Mouse (Mus musculus) yolk sac, embryonic 10.5 days (tissue): ENCODE measurements around the gene Bptf.
"Not testable (repeated sequence)": the region's sequence is repeated elsewhere in the genome, so short reads cannot be mapped to it uniquely, and the experiment has no call there.

Source experiments
- DNase-seq: peaks from one replicate; pipeline ENCODE4 v3.0.0-alpha.2; 2017; ENCODE audit warnings: low spot score

The Bptf gene

GRCm38 (mm10) chr11:107113881-107114557, 17.9 kb downstream of the Bptf start:
- no peak for DNase-seq

- peak; percentile 36 for DNase-seq
Measured at GRCm38 (mm10) chr11:107113112-107113511, 18.8 kb downstream of the Bptf start.

GRCm38 (mm10) chr11:107109669-107110068, 22.3 kb downstream of the Bptf start:
- DNase-seq: no peak

- DNase-seq: no peak
Measured at GRCm38 (mm10) chr11:107108892-107109291, 23.0 kb downstream of the Bptf start.

- DNase-seq: no peak
Measured at GRCm38 (mm10) chr11:107107725-107108078, 24.2 kb downstream of the Bptf start.

- no peak for DNase-seq
Measured at GRCm38 (mm10) chr11:107106978-107107724, 24.8 kb downstream of the Bptf start.

- DNase-seq: no peak
Measured at GRCm38 (mm10) chr11:107106461-107106860, 25.5 kb downstream of the Bptf start.

GRCm38 (mm10) chr11:107105227-107105626, 26.7 kb downstream of the Bptf start:
- DNase-seq: peak; percentile 43

- DNase-seq: no peak
Measured at GRCm38 (mm10) chr11:107103736-107104135, 28.2 kb downstream of the Bptf start.

- no peak for DNase-seq
Measured at GRCm38 (mm10) chr11:107103224-107103589, 28.7 kb downstream of the Bptf start.

- DNase-seq: no peak
Measured at GRCm38 (mm10) chr11:107102465-107103223, 29.3 kb downstream of the Bptf start.

- DNase-seq: no peak
Measured at GRCm38 (mm10) chr11:107096973-107097372, 35.0 kb downstream of the Bptf start.

- no peak for DNase-seq
Measured at GRCm38 (mm10) chr11:107093871-107094270, 38.1 kb downstream of the Bptf start.

GRCm38 (mm10) chr11:107092637-107093036, 39.3 kb downstream of the Bptf start:
- DNase-seq: no peak

- DNase-seq: no peak
Measured at GRCm38 (mm10) chr11:107085866-107086265, 46.1 kb downstream of the Bptf start.

GRCm38 (mm10) chr11:107083480-107083879, 48.4 kb downstream of the Bptf start:
- no peak for DNase-seq

GRCm38 (mm10) chr11:107065216-107065785, 66.6 kb downstream of the Bptf start:
- DNase-seq: no peak

- DNase-seq: no peak
Measured at GRCm38 (mm10) chr11:107064590-107064989, 67.3 kb downstream of the Bptf start.

- DNase-seq: no peak
Measured at GRCm38 (mm10) chr11:107063067-107063466, 68.9 kb downstream of the Bptf start.

GRCm38 (mm10) chr11:107060941-107061340, 71.0 kb downstream of the Bptf start:
- no peak for DNase-seq

- DNase-seq: not testable (repeated sequence)
Measured at GRCm38 (mm10) chr11:107059634-107060033, 72.3 kb downstream of the Bptf start.

- no peak for DNase-seq
Measured at GRCm38 (mm10) chr11:107057391-107057790, 74.5 kb downstream of the Bptf start.

- DNase-seq: peak; percentile 62
Measured at GRCm38 (mm10) chr11:107054870-107055269, 77.1 kb downstream of the Bptf start.
